Comparison of ENCODE assay signal across 7 mouse cellular contexts in the genomic region with DNA sequence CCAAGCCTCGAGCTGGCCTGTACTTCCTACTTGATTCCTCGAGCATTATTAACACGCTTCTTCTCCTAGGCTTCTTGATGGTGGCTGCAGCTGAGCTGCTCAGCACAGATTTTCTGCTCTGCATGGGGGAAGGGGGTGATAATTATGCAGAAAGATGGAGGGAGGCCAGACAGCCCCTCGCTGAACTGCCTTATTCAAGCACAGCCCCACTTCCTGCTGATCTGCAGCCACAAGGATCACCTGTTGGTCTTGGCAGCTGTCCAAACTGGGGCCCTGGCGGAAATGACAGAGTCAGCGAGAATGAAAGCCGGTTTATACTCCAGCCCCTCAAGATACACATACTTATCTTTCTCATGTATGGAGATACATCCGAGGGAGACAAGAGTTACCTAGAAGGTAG.
DNase-seq lines count a peak whose midpoint lies in the region; ATAC-seq and TF ChIP-seq lines count a peak whose summit lies in the region.

No protein-coding gene starts in this region.

- no peaks in the 10 kb centered on the region for H3K27me3 ChIP-seq in embryonic facial prominence, embryonic 15.5 days
- no peaks in the 10 kb centered on the region for H3K27me3 ChIP-seq in spleen, adult 2 months (ENCODE audit: control insufficient read depth, insufficient read depth, low read length)

- no peak overlapping the region for H3K4me3 ChIP-seq in embryonic facial prominence, embryonic 15.5 days (replicated peaks)
- no peak overlapping the region for H3K4me3 ChIP-seq in spleen, adult 2 months (ENCODE audit: extremely low read depth, insufficient read depth, insufficient read length)

- H3K9ac ChIP-seq in embryonic facial prominence, embryonic 15.5 days = no peak overlapping the region

- no peaks in the 10 kb centered on the region for H3K36me3 ChIP-seq in embryonic facial prominence, embryonic 15.5 days
- no peaks in the 10 kb centered on the region for H3K36me3 ChIP-seq in spleen, adult 2 months (ENCODE audit: control insufficient read depth, insufficient read depth, low read length)

- TF ChIP-seq POLR2A in spleen, adult 2 months (IDR thresholded peaks at IDR 0.05; ENCODE audit: low read depth, low read length) = no peak

- peak; percentile 72 for ATAC-seq in embryonic facial prominence, embryonic 15.5 days (ENCODE audit: insufficient number of reproducible peaks, low FRiP score, low TSS enrichment, low read depth)
- peak; percentile 75 to 92 for ATAC-seq in hematopoietic stem cell, adult 5-6 weeks (replicated peaks in 1 of 2; ENCODE audit: insufficient read depth in 1 of 2, low FRiP score in 2 of 2, low TSS enrichment in 1 of 2, low read depth in 1 of 2, poor library complexity in 2 of 2, severe bottlenecking in 2 of 2)
- ATAC-seq in megakaryocyte, adult 5-6 weeks (ENCODE audit: poor library complexity, severe bottlenecking) = peak; percentile 56

- H3K9me3 ChIP-seq in embryonic facial prominence, embryonic 15.5 days (replicated peaks) = no peaks in the 10 kb centered on the region

- WGBS in embryonic facial prominence, embryonic 15.5 days = 10% methylated on average over 8 of the region's 8 CpGs
- 19% methylated on average over 8 of the region's 8 CpGs for WGBS in large intestine, adult 2 months
- WGBS in spleen, adult 2 months = 8% methylated on average over 8 of the region's 8 CpGs

- no peak for TF ChIP-seq CTCF in spleen, adult 2 months (IDR thresholded peaks at IDR 0.05; ENCODE audit: extremely low read depth, insufficient read depth, insufficient read length, insufficient replicate concordance)

- peaks cover 10% of the 10 kb centered on the region for H3K4me1 ChIP-seq in embryonic facial prominence, embryonic 15.5 days
- H3K4me1 ChIP-seq in spleen, adult 2 months (ENCODE audit: control insufficient read depth, insufficient read depth, insufficient read length) = peaks cover 2% of the 10 kb centered on the region; the same call in 1 of the 2 replicates

- H3K4me2 ChIP-seq in embryonic facial prominence, embryonic 15.5 days (replicated peaks) = peak overlapping the region; percentile 6; the same call in 1 of the 2 replicates

- peak; percentile 35 for DNase-seq in ES-CJ7 (ENCODE audit: low read depth, low spot score)
- DNase-seq in adrenal gland, postnatal 36 days = peak; percentile 25 to 34
- DNase-seq in large intestine, adult 2 months (ENCODE audit: low read depth, low spot score) = peak; percentile 14
- DNase-seq in spleen, adult 2 months (ENCODE audit: low read depth in 1 of 2, low spot score in 2 of 2) = peak; percentile 21 to 38

- H3K27ac ChIP-seq in embryonic facial prominence, embryonic 15.5 days (replicated peaks) = 0 out of 2 replicates have a peak overlapping the region, but pooled peaks have one; percentile 9
- H3K27ac ChIP-seq in spleen, adult 2 months (ENCODE audit: insufficient read depth, low read length) = no peak overlapping the region
